Mouse (Mus musculus): ENCODE data around the gene Mon2. TPM values are rescaled to one million over a fixed set of nuclear protein-coding genes. Genes with fewer than 3 reads are reported as not detected.
A peak's percentile ranks its signal among the peaks of the same experiment; 100 is the strongest.

Gene Mon2
- polyA plus RNA-seq, 1 experiment from 2014 or later = 24.9 TPM

GRCm38 (mm10) chr10:122991648-122992047, 84.7 kb downstream of the Mon2 start:
- ATAC-seq (ENCODE audit: low FRiP score) (no peak), DNase-seq (ENCODE audit: low spot score, missing footprints) (no peak)
- H3K4me1 ChIP-seq (ENCODE audit: control insufficient read depth, insufficient read depth, low read length) = peaks cover 6% of the 10 kb centered on the region
- H3K27ac ChIP-seq (ENCODE audit: low read depth, low read length) = no peak overlapping the region
- no peak overlapping the region for H3K4me2 ChIP-seq
- H3K27me3 ChIP-seq (ENCODE audit: control insufficient read depth, insufficient read depth, low read length) = no peaks in the 10 kb centered on the region
- H3K4me3 ChIP-seq (ENCODE audit: low read depth, low read length) = no peak overlapping the region
- no peak overlapping the region for H3K9ac ChIP-seq (ENCODE audit: low read length)
- no peaks in the 10 kb centered on the region for H3K9me3 ChIP-seq (ENCODE audit: control insufficient read depth, low read length)
- peaks cover 8% of the 10 kb centered on the region for H3K36me3 ChIP-seq (ENCODE audit: control insufficient read depth, insufficient read depth, low read length)
- 87% methylated on average over 9 of the region's 9 CpGs for WGBS

DNA sequence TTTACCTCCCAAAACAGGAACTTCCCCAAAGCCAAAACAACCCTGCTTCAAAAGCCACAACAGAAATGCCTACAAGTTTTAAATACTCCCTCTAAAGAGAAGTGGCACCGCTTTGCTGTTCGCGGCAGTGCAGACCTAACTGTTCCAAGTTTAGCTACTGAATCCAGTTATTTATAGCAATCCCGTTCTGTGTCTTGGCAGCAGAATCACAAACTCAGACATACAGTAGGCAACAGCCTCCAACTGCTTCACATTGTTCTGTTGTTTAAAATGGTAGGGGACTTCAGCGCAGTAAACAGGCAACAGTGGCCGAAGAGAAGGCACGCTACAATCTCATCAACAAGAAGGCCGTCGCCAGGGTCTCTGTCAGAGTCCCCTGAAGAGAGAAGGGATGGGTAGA, 85.3 kb downstream of the Mon2 start:
- Histone ChIP-seq H3K4me3 (ENCODE audit: low read depth, low read length) (no peak overlapping the region), H3K9me3 (ENCODE audit: control insufficient read depth, low read length) (no peaks in the 10 kb centered on the region), H3K36me3 (ENCODE audit: control insufficient read depth, insufficient read depth, low read length) (peaks cover 5% of the 10 kb centered on the region), H3K4me2 (no peak overlapping the region), H3K4me1 (ENCODE audit: control insufficient read depth, insufficient read depth, low read length) (peaks cover 7% of the 10 kb centered on the region), H3K9ac (ENCODE audit: low read length) (no peak overlapping the region), H3K27me3 (ENCODE audit: control insufficient read depth, insufficient read depth, low read length) (no peaks in the 10 kb centered on the region), H3K27ac (ENCODE audit: low read depth, low read length) (no peak overlapping the region)
- WGBS = 96% methylated on average over 9 of the region's 9 CpGs
- ATAC-seq (ENCODE audit: low FRiP score) (no peak), DNase-seq (ENCODE audit: low spot score, missing footprints) (peak; percentile 67)

- Histone ChIP-seq H3K27ac (ENCODE audit: low read depth, low read length) (no peak overlapping the region), H3K4me3 (ENCODE audit: low read depth, low read length) (no peak overlapping the region), H3K9ac (ENCODE audit: low read length) (no peak overlapping the region), H3K4me2 (no peak overlapping the region), H3K4me1 (ENCODE audit: control insufficient read depth, insufficient read depth, low read length) (peaks cover 7% of the 10 kb centered on the region), H3K36me3 (ENCODE audit: control insufficient read depth, insufficient read depth, low read length) (peaks cover 5% of the 10 kb centered on the region), H3K27me3 (ENCODE audit: control insufficient read depth, insufficient read depth, low read length) (no peaks in the 10 kb centered on the region), H3K9me3 (ENCODE audit: control insufficient read depth, low read length) (no peaks in the 10 kb centered on the region)
- DNase-seq (ENCODE audit: low spot score, missing footprints) = peak; percentile 60
- WGBS = 96% methylated on average over 6 of the region's 6 CpGs
- ATAC-seq (ENCODE audit: low FRiP score) = no peak
These were observed 85.7 kb downstream of the Mon2 start for GRCm38 (mm10) chr10:122990606-122991005.

DNA sequence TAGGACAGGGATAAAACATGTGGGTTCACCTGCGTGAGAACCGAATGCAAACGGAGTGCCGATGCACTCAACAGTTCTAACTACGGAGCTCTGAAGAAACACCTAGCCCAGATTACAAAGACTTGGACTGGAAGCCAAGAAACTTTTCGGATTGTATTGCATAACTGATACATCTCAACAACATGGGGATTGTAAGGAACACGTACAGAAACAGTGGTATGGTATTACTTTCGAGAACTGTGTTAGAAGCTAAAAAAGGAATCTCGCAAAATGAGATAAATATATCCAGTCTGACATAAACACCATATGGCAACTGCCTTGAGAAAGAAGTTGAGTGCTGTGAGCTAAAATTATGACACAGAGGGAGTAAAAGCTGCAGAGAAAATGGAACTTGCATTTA, 86.4 kb downstream of the Mon2 start:
- ATAC-seq (ENCODE audit: low FRiP score) (no peak), DNase-seq (ENCODE audit: low spot score, missing footprints) (no peak)
- WGBS = 95% methylated on average over 9 of the region's 9 CpGs
- Histone ChIP-seq H3K4me3 (ENCODE audit: low read depth, low read length) (no peak overlapping the region), H3K9ac (ENCODE audit: low read length) (no peak overlapping the region), H3K4me1 (ENCODE audit: control insufficient read depth, insufficient read depth, low read length) (peaks cover 7% of the 10 kb centered on the region), H3K36me3 (ENCODE audit: control insufficient read depth, insufficient read depth, low read length) (no peaks in the 10 kb centered on the region; the same call in 1 of the 2 replicates), H3K27me3 (ENCODE audit: control insufficient read depth, insufficient read depth, low read length) (no peaks in the 10 kb centered on the region), H3K27ac (ENCODE audit: low read depth, low read length) (no peak overlapping the region), H3K9me3 (ENCODE audit: control insufficient read depth, low read length) (no peaks in the 10 kb centered on the region), H3K4me2 (no peak overlapping the region)

- ATAC-seq (ENCODE audit: low FRiP score) = no peak
- no peak for DNase-seq (ENCODE audit: low spot score, missing footprints)
- H3K4me2 ChIP-seq = no peak overlapping the region
- no peaks in the 10 kb centered on the region for H3K9me3 ChIP-seq (ENCODE audit: control insufficient read depth, low read length)
- no peak overlapping the region for H3K27ac ChIP-seq (ENCODE audit: low read depth, low read length)
- H3K4me1 ChIP-seq (ENCODE audit: control insufficient read depth, insufficient read depth, low read length) = peaks cover 12% of the 10 kb centered on the region
- H3K36me3 ChIP-seq (ENCODE audit: control insufficient read depth, insufficient read depth, low read length) = no peaks in the 10 kb centered on the region; the same call in 1 of the 2 replicates
- 88% methylated on average over 7 of the region's 7 CpGs for WGBS
- H3K27me3 ChIP-seq (ENCODE audit: control insufficient read depth, insufficient read depth, low read length) = no peaks in the 10 kb centered on the region
- 0 out of 2 replicates have a peak overlapping the region, but pooled peaks have one; percentile 12 for H3K9ac ChIP-seq (ENCODE audit: low read length)
- H3K4me3 ChIP-seq (ENCODE audit: low read depth, low read length) = no peak overlapping the region
These were observed 87.9 kb downstream of the Mon2 start for GRCm38 (mm10) chr10:122988372-122988771.

DNA sequence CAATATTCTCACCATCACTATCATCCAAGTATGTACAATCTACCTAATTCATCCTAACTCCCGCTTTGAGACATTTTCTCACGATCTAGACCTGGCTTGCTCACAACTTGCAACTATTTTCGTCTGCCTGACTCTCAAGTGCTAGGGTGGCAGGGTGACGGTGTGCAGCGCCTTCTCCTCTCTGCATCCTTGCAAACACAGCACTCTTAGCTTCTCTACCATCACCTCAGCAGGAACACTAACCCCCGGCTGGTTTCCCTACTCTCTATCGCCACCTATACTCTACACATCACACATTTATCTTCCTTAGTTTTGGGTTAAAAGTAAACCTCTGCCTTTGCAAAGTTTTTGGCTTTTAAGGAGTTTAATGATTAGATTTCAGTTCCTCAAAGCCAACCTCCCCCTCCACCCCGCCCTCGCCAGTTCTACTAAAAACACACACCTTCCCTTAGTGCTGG, 88.6 kb downstream of the Mon2 start:
- DNase-seq (ENCODE audit: low spot score, missing footprints) (peak; percentile 92), ATAC-seq (ENCODE audit: low FRiP score) (no peak)
- no peak overlapping the region for H3K4me3 ChIP-seq (ENCODE audit: low read depth, low read length)
- H3K27ac ChIP-seq (ENCODE audit: low read depth, low read length) = no peak overlapping the region
- no peaks in the 10 kb centered on the region for H3K9me3 ChIP-seq (ENCODE audit: control insufficient read depth, low read length)
- no peaks in the 10 kb centered on the region for H3K27me3 ChIP-seq (ENCODE audit: control insufficient read depth, insufficient read depth, low read length)
- H3K9ac ChIP-seq (ENCODE audit: low read length) = 0 out of 2 replicates have a peak overlapping the region, but pooled peaks have one; percentile 12
- H3K36me3 ChIP-seq (ENCODE audit: control insufficient read depth, insufficient read depth, low read length) = no peaks in the 10 kb centered on the region; the same call in 1 of the 2 replicates
- 30% methylated on average over 9 of the region's 9 CpGs for WGBS
- H3K4me2 ChIP-seq = no peak overlapping the region
- H3K4me1 ChIP-seq (ENCODE audit: control insufficient read depth, insufficient read depth, low read length) = peaks cover 18% of the 10 kb centered on the region

DNA sequence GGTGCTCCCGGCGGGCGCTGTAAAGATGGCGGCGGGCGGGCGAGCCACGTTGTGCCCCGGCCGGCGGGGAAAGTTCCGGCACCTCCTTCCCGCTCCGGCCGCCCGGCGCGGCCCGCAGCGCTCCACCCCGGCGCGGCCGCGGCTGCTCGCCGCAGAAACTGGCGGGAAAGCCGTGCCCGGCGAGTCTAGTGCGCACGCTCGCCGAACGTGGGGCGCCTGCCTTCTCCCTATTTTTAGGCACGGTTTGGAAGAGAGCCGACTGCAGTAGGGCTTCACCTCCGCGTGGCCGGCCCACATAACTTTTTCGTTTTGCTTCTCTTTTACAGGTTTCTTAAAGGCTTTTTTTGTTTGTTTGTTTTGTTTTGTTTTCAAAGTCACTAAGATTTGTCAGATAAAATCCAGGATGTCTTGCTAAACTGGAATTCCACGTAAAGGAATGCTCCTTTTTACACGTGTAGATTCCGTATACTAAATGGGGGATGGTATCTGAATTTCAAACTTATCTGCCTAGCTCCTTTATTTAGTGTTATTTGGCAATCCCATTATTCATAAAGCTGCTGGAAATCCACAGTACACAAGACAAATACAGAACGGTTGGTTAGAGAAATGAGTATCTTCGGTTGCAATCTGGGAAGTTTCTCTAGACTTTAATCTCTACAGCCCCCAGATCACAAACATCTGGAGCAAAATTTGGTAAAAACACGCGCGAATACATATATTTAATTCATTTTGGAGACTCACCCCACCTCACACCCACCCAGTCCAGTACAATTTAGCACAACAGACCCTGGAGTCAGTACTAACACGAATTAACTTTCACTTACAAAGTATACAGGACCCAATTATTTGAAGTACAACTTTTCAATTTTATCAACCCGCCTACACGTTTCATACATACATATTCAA, 89.7 kb downstream of the Mon2 start:
- H3K4me3 ChIP-seq (ENCODE audit: low read depth, low read length) = peak overlapping the region; percentile 89
- no peaks in the 10 kb centered on the region for H3K27me3 ChIP-seq (ENCODE audit: control insufficient read depth, insufficient read depth, low read length)
- 11% methylated on average over 49 of the region's 54 CpGs for WGBS
- H3K9ac ChIP-seq (ENCODE audit: low read length) = peak overlapping the region; percentile 100
- no peaks in the 10 kb centered on the region for H3K9me3 ChIP-seq (ENCODE audit: control insufficient read depth, low read length)
- peak; percentile 87 for ATAC-seq (ENCODE audit: low FRiP score)
- peak overlapping the region; percentile 68 for H3K4me2 ChIP-seq
- H3K27ac ChIP-seq (ENCODE audit: low read depth, low read length) = peak overlapping the region; percentile 99
- no peaks in the 10 kb centered on the region; the same call in 1 of the 2 replicates for H3K36me3 ChIP-seq (ENCODE audit: control insufficient read depth, insufficient read depth, low read length)
- peak; percentile 98 for DNase-seq (ENCODE audit: low spot score, missing footprints)
- peaks cover 18% of the 10 kb centered on the region for H3K4me1 ChIP-seq (ENCODE audit: control insufficient read depth, insufficient read depth, low read length)

GRCm38 (mm10) chr10:122985515-122986319, 90.6 kb downstream of the Mon2 start:
- H3K4me1 ChIP-seq (ENCODE audit: control insufficient read depth, insufficient read depth, low read length) = peaks cover 18% of the 10 kb centered on the region
- peaks cover 1% of the 10 kb centered on the region; the same call in 1 of the 2 replicates for H3K36me3 ChIP-seq (ENCODE audit: control insufficient read depth, insufficient read depth, low read length)
- WGBS = under 1% methylated on average over 89 of the region's 115 CpGs
- DNase-seq (ENCODE audit: low spot score, missing footprints) = peak; percentile 98
- H3K9me3 ChIP-seq (ENCODE audit: control insufficient read depth, low read length) = no peaks in the 10 kb centered on the region
- no peaks in the 10 kb centered on the region for H3K27me3 ChIP-seq (ENCODE audit: control insufficient read depth, insufficient read depth, low read length)
- peak overlapping the region; percentile 99 for H3K27ac ChIP-seq (ENCODE audit: low read depth, low read length)
- H3K9ac ChIP-seq (ENCODE audit: low read length) = peak overlapping the region; percentile 100
- ATAC-seq (ENCODE audit: low FRiP score) = peak; percentile 93
- H3K4me3 ChIP-seq (ENCODE audit: low read depth, low read length) = peak overlapping the region; percentile 89
- H3K4me2 ChIP-seq = peak overlapping the region; percentile 68

GRCm38 (mm10) chr10:122985252-122985514, 91.1 kb downstream of the Mon2 start:
- DNase-seq (ENCODE audit: low spot score, missing footprints) = peak; percentile 97
- peak; percentile 0; the same call in 1 of the 2 replicates for ATAC-seq (ENCODE audit: low FRiP score)
- Histone ChIP-seq H3K36me3 (ENCODE audit: control insufficient read depth, insufficient read depth, low read length) (0 out of 2 replicates have a peak, but pooled peaks cover 3% of the 10 kb centered on the region), H3K4me2 (peak overlapping the region; percentile 68), H3K9ac (ENCODE audit: low read length) (peak overlapping the region; percentile 100), H3K4me1 (ENCODE audit: control insufficient read depth, insufficient read depth, low read length) (peaks cover 18% of the 10 kb centered on the region), H3K27ac (ENCODE audit: low read depth, low read length) (peak overlapping the region; percentile 99), H3K27me3 (ENCODE audit: control insufficient read depth, insufficient read depth, low read length) (no peaks in the 10 kb centered on the region), H3K9me3 (ENCODE audit: control insufficient read depth, low read length) (no peaks in the 10 kb centered on the region), H3K4me3 (ENCODE audit: low read depth, low read length) (peak overlapping the region; percentile 89)
- under 1% methylated on average over 37 of the region's 37 CpGs for WGBS
